Mouse (Mus musculus): ENCODE results near the gene Olfr97. TPM values are rescaled to one million over a fixed set of nuclear protein-coding genes. Genes with fewer than 3 reads are reported as not detected.

The Olfr97 gene
- polyA plus RNA-seq, 1 experiment from 2014 or later, result not detected

GRCm38 (mm10) chr17:37190711-37191110 is 46.4 kb downstream of the Olfr97 start:
- 25% methylated on average over 2 of the region's 2 CpGs for WGBS
- 0 out of 2 replicates have a peak, but pooled peaks have one; percentile 50 for ATAC-seq (replicated peaks)
- H3K4me3 ChIP-seq, result no peak overlapping the region

GRCm38 (mm10) chr17:37185474-37185873 is 51.7 kb downstream of the Olfr97 start:
- Histone ChIP-seq H3K4me3 (no peak overlapping the region), H3K4me1 (no peaks in the 10 kb centered on the region), H3K36me3 (replicated peaks) (no peaks in the 10 kb centered on the region), H3K27me3 (replicated peaks) (no peaks in the 10 kb centered on the region), H3K9me3 (no peaks in the 10 kb centered on the region), H3K9ac (no peak overlapping the region), H3K27ac (no peak overlapping the region), H3K4me2 (no peak overlapping the region)
- 60% methylated on average over 6 of the region's 6 CpGs for WGBS
- no peak for ATAC-seq (replicated peaks)

More at GRCm38 (mm10) chr17:37190711-37191110, 46.4 kb downstream of the Olfr97 start:
- H3K4me2 ChIP-seq, result no peak overlapping the region
- no peak overlapping the region for H3K9ac ChIP-seq
- no peaks in the 10 kb centered on the region for H3K27me3 ChIP-seq (replicated peaks)
- H3K36me3 ChIP-seq (replicated peaks), result no peaks in the 10 kb centered on the region
- no peak overlapping the region for H3K27ac ChIP-seq
- H3K9me3 ChIP-seq, result no peaks in the 10 kb centered on the region
- H3K4me1 ChIP-seq, result no peaks in the 10 kb centered on the region

Other genes starting within 250 kb of the Olfr97 start
- 3.4 and 3.8 TPM in 2 replicates for gene H2-M5, start 247.8 kb downstream of the Olfr97 start, polyA plus RNA-seq (2015; fragmentation: Nextera tagmentation; extraction: Ambion mirVana)
- 289 and 324 TPM in 2 replicates for gene Zfp57, start 236.2 kb downstream of the Olfr97 start, polyA plus RNA-seq (2015; fragmentation: Nextera tagmentation; extraction: Ambion mirVana)
- 2.4 and 3.7 TPM in 2 replicates for gene Mog, start 213.9 kb downstream of the Olfr97 start, polyA plus RNA-seq (2015; fragmentation: Nextera tagmentation; extraction: Ambion mirVana)
- 86.4 and 88.8 TPM in 2 replicates for gene Gabbr1, start 191.4 kb downstream of the Olfr97 start, polyA plus RNA-seq (2015; fragmentation: Nextera tagmentation; extraction: Ambion mirVana)
- 0.06 TPM in 1 of 2 replicates, not detected in the other for gene Olfr90, start 148.8 kb downstream of the Olfr97 start, polyA plus RNA-seq (2015; fragmentation: Nextera tagmentation; extraction: Ambion mirVana)
- gene Olfr91, start 139.1 kb downstream of the Olfr97 start, polyA plus RNA-seq (2015; fragmentation: Nextera tagmentation; extraction: Ambion mirVana), result not detected in 2 replicates
- gene Olfr92, start 117.2 kb downstream of the Olfr97 start, polyA plus RNA-seq (2015; fragmentation: Nextera tagmentation; extraction: Ambion mirVana), result not detected in 2 replicates
- gene Olfr93, start 75.8 kb downstream of the Olfr97 start, polyA plus RNA-seq (2015; fragmentation: Nextera tagmentation; extraction: Ambion mirVana), result not detected in 2 replicates
- gene Ubd, start 43.4 kb downstream of the Olfr97 start, polyA plus RNA-seq (2015; fragmentation: Nextera tagmentation; extraction: Ambion mirVana), result not detected in 2 replicates
- 0.10 and 0.26 TPM in 2 replicates for gene Olfr94, start 36.3 kb downstream of the Olfr97 start, polyA plus RNA-seq (2015; fragmentation: Nextera tagmentation; extraction: Ambion mirVana)
- not detected in 2 replicates for gene Olfr95, start 24.2 kb downstream of the Olfr97 start, polyA plus RNA-seq (2015; fragmentation: Nextera tagmentation; extraction: Ambion mirVana)
- gene Olfr96, start 17.2 kb downstream of the Olfr97 start, polyA plus RNA-seq (2015; fragmentation: Nextera tagmentation; extraction: Ambion mirVana), result not detected in 2 replicates
- not detected in 2 replicates for gene Olfr98, start 26.4 kb upstream of the Olfr97 start, polyA plus RNA-seq (2015; fragmentation: Nextera tagmentation; extraction: Ambion mirVana)
- 1.3 and 1.6 TPM in 2 replicates for gene H2-M3, start 32.9 kb upstream of the Olfr97 start, polyA plus RNA-seq (2015; fragmentation: Nextera tagmentation; extraction: Ambion mirVana)
- not detected in 2 replicates for gene Olfr99, start 46.1 kb upstream of the Olfr97 start, polyA plus RNA-seq (2015; fragmentation: Nextera tagmentation; extraction: Ambion mirVana)
- gene Olfr101, start 67.0 kb upstream of the Olfr97 start, polyA plus RNA-seq (2015; fragmentation: Nextera tagmentation; extraction: Ambion mirVana), result not detected in 2 replicates
- gene Olfr102, start 79.7 kb upstream of the Olfr97 start, polyA plus RNA-seq (2015; fragmentation: Nextera tagmentation; extraction: Ambion mirVana), result not detected in 2 replicates
- not detected in 2 replicates for gene Olfr103, start 102.4 kb upstream of the Olfr97 start, polyA plus RNA-seq (2015; fragmentation: Nextera tagmentation; extraction: Ambion mirVana)
- not detected in 2 replicates for gene Olfr104-ps, start 122.3 kb upstream of the Olfr97 start, polyA plus RNA-seq (2015; fragmentation: Nextera tagmentation; extraction: Ambion mirVana)
- not detected in 2 replicates for gene Olfr105-ps, start 141.7 kb upstream of the Olfr97 start, polyA plus RNA-seq (2015; fragmentation: Nextera tagmentation; extraction: Ambion mirVana)
- not detected in 2 replicates for gene Olfr106-ps, start 153.1 kb upstream of the Olfr97 start, polyA plus RNA-seq (2015; fragmentation: Nextera tagmentation; extraction: Ambion mirVana)
- gene Olfr107, start 161.9 kb upstream of the Olfr97 start, polyA plus RNA-seq (2015; fragmentation: Nextera tagmentation; extraction: Ambion mirVana), result not detected in 2 replicates
- gene Olfr108, start 208.2 kb upstream of the Olfr97 start, polyA plus RNA-seq (2015; fragmentation: Nextera tagmentation; extraction: Ambion mirVana), result not detected in 2 replicates
- gene Olfr109, start 221.6 kb upstream of the Olfr97 start, polyA plus RNA-seq (2015; fragmentation: Nextera tagmentation; extraction: Ambion mirVana), result not detected in 2 replicates
- gene H2-M2, start 246.2 kb upstream of the Olfr97 start, polyA plus RNA-seq (2015; fragmentation: Nextera tagmentation; extraction: Ambion mirVana), result not detected in 2 replicates

Data from midbrain, embryonic 15.5 days (tissue).